Mouse (Mus musculus): Measurements from ENCODE around the gene Cops7b.

Gene Cops7b

DNA sequence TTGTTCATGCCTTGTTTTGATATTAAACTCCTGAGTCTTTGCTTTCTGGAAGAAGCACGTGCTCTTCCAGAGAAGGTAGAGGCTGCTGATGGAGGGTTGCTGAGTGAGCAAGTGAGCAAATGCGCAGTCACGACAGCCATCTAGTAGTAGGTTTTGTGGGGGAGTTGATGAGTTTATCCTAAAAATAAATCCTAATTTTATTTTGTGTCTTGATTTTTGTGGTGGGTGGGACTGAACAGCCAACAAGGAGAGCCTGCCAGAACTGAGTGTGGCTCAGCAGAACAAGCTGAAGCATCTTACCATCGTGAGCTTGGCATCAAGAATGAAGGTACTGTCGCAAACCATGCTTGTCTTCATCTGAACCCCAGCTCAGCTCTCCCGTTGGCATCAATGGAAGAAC is 13.8 kb downstream of the Cops7b start:
- no peak for DNase-seq (ENCODE audit: inconsistent age in 2 of 2, low spot score in 1 of 2)

DNA sequence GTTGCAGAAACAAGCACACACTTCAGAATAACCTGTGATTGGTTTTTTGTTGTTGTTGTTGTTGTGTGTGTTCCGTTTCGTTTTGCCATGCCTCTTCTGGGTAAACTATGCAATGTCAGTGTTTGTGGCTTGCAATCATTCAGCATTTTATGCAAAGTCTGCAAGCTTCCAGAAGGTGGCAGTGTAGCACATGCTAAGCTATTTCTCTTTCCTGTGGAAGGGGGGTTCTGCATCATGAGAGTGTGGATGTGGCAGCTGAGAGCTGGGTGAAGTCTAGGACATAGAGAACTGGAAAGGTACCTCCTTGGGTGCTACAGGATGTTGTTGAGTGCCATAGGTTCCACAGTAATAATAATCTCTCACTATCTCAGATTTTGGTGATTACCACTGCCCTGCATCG is 15.8 kb downstream of the Cops7b start:
- DNase-seq (ENCODE audit: inconsistent age in 2 of 2, low spot score in 1 of 2), result no peak

DNA sequence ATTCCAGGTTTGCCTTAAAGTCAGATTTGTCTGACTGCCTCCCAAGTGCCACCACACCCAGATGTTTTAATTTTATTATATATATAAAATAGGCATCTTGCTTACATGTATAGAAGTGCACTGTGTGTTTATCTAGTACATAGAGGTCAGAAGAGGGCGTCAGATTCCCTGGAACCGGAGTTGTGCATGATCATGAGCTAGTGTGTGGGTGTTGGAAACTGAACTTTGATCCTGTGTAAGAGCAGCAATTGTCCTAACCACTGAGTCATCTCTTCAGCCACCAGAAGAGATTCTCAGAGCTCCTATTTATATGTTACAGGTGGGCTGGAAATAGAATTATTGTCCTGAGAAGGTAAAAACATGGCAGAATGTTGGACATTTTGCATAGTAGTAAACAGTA is 17.4 kb downstream of the Cops7b start:
- DNase-seq (ENCODE audit: inconsistent age in 2 of 2, low spot score in 1 of 2), result no peak

DNA sequence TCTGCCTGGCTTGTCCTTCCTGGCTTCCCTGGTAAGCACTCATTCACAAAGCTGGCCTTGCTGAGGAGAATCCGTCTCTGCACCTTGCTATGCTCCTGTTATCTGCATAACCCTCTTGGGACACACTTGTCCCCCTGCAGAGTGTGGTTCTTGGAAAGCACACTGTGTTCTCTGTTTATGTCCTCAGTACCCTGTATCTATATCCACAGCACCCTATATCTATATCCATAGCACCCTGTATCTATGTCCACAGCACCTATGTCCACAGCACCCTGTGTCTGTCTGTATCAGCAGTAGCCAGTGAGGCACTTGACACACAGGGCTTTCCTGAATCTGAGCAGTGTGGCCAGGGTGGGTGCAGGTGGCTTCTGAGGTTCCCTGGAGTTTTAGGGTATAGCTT is 28.2 kb downstream of the Cops7b start:
- no peak for DNase-seq (ENCODE audit: inconsistent age in 2 of 2, low spot score in 1 of 2)

DNA sequence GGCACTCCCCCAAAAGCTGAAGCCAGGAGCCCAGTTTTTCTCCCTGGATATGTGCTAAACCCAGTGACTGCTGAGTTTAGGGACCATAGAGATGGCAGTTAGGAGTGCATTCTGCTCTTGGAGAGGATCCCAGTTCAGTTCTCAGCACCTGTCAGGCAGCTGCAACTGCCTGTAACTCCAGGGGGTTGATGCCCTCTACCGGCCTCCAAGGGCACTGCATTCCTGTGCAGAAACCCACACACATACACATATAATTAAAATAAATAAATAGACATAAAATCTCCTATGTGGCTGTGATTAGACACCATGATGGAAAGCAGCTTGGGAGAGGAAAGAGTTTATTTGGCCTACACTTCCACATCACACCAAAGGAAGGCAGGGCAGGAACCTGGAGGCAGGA is 29.4 kb downstream of the Cops7b start:
- DNase-seq (ENCODE audit: inconsistent age in 2 of 2, low spot score in 1 of 2), result no peak

DNA sequence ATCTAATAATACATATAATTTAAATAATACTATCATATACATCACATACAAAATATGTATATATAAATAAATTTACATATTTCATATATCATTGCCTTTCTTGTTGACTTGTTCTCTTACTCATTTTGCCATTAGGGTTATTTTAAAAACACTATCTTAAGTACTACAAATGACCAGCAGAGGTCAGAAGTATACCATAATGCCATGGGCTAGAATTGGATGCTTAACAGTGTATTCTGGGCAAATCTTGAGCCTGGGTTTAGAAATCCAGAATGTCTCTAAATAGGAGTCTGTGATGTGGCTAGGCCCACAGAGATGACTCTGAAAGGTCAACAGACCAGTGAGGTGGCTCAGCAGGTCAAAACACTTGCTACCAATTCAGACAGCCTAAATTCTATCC is 31.6 kb downstream of the Cops7b start:
- DNase-seq (ENCODE audit: inconsistent age in 2 of 2, low spot score in 1 of 2), result peak in 1 of 2 experiments; percentile 52

DNA sequence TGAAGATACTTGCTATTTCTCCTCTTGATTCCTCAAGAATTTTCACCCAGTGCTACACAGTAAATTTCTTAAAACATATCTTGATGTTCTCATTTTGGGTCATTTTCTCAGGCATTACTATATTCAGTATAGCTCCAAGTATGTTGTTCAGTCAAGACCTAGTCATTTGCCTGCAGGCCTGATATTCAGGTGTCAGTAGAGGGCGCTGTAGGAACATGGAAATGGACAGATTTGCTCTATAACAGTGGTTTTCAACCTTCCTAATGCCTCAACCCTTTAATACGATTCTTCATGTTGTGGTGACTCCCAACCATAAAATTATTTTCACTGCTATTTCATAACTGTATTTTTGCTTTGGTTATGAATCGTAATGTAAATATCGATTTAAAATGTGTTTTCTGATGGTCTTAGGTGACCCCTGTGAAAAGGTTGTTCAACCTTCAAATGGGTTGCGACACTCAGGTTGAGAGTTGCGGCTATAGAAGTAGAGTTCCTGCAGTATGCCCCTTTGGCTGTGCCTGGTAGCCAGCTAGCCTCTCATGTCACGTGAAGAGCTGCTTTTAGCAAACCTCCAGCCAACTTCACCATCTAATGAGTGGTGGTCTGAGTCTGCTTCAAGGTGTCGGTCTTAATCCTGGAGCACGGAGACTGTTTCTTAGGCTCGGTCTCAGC is 35.9 kb downstream of the Cops7b start:
- peak; percentile 64 to 94 for DNase-seq (ENCODE audit: inconsistent age in 2 of 2, low spot score in 1 of 2)

DNA sequence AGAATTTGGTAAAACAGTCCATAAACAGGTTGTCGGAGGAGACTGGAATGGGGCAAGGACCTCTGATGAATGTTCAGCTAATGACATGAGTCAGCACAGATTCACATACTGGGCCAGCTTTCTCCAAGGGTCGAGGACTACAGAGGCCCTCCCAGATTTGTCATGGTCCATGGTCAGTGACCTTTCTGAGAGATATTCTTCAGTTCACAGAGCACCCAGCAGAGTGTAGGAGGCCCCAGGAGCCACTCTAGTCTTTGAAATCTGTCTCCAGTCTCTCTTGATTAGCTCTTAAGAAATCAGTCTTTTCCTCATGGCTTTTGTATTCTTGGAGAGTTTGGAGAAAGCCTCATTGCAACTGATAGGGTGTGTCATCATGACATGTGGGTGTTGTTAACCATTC is 39.6 kb downstream of the Cops7b start:
- peak; percentile 71 to 86 for DNase-seq (ENCODE audit: inconsistent age in 2 of 2, low spot score in 1 of 2)

DNA sequence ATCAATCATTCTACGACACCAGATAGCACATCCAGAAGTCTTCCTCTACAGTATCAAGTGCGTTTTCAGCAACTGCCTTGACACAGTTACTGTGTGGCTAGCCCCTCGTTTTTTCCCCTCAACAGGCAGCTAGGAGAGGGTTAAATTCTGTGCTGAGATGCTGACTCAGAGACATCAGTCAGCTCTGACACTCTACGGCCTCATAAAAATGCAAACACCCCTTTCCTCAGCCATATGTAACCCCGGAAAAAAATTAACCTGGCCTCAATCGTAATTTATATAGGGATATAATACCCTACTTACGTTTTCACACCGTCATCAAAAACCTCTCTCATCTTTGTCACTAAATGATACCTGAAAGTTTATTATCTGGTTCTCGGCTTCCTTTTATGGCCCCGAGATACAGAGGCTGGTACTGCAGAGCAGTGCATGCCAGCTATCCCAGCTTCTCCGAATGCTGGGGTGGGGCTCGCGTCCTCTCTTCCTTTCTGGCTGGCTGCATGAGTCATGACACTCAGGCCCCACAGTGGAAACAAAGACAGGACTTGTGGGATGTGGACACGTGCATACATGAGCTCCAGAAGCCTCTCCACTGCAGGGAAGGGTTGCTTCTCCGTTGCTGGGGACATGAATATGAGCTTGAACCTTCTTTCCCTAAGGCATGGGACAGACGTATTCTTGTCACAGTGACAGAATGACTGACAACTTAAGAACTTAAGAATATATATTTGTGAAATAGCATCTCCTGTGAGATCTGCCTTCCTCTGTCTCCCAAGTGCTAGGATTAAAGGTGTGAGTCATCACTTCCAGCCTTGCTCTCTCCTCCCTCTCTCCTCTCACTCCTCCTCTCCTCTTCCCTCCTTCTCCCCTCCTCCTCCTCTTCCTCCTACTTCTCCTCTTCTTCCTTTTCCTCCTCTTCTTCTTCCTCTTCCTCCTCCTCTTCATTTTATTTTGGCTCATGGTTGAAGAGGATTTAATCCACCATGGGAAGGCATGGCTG is 40.6 kb downstream of the Cops7b start:
- DNase-seq (ENCODE audit: inconsistent age in 2 of 2, low spot score in 1 of 2), result peak; percentile 48 to 73

DNA sequence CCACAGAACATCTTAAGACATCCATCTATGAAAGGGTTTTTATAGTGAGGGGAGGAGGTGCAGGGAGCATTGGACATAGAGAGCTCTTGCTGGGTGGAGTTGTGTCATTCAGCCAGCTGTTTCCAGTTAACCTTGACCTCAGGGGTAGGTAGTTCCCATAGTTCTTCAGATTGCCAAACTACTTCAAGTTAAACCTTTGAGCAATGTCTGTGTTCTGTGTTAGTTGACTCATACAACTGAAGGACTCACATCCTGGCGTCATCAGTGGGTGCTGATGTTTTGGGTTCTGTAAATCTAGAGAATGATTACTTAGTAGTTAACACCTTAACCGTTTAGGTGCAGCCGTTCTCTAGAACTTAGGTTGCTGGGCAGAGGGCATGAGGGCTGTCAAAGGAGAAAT is 45.6 kb downstream of the Cops7b start:
- DNase-seq (ENCODE audit: inconsistent age in 2 of 2, low spot score in 1 of 2), result peak; percentile 58 to 85

DNA sequence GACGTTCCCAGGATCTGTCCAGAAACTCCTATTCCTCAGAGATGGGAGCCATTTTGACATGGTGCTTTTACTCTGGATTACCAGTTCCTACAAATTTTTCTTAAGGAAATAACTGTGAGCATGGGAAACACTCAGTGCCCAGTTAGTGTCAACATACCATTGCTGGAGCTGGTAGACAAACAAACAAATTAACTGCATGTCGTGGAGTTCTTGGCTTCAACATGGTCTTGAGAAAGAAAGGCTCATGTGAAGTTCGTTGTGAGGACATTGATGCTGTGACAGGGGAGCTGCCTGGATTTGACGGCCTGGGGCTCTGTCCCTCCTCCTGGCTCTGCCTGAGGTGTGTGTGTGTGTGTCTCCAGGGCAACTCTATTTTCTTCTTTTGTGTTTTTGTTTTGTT is 47.2 kb downstream of the Cops7b start:
- DNase-seq (ENCODE audit: inconsistent age in 2 of 2, low spot score in 1 of 2), result no peak

DNA sequence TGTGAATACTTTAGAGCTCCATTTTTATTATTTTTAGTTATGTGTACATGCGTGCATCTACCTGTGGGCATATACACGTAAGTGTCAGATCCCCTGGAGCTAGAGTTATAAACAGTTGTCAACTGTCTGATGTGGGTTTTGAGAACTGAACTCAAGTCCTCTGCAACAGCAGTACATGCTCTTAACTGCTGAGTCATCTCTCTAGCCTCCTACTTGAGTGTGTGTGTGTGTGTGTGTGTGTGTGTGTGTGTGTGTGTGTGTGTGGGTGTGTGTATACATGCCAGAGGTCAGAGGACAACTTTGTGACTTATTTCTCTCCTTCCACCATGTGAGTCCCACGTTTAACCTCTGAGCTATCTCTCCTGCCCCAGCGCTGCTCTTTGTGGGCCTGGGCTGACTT is 47.8 kb downstream of the Cops7b start:
- DNase-seq (ENCODE audit: inconsistent age in 2 of 2, low spot score in 1 of 2), result no peak

DNA sequence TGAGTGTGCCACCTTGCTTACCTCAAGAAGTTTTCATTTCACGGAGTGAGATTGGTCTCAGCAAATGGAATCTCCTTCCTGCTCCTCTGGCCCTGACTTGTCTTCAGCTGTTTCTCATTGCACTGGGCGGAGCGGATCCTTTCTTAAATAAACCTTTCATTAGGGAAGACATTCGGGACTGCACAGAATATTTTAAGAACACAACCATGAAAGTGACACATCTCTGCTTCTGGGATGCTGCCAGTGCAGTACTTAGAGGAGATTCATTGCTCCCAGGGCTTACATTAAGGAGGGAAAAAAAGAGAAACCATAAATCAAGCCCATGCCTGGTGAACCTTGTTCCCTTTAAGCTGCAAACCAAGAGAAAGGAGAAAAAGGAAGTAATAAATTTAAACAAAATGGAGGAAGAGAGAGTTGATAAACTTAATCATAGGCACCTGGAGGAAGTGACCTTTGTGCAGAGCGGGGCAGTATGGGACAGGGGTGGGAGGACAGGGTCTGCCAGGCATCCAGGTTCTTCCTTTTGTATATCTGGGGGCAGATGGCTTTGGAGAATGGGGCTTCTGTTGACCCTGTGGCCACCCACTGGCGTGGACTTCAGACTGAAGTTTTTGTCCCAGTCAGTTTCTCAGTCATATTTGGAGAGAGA is 50.2 kb downstream of the Cops7b start:
- no peak for DNase-seq (ENCODE audit: inconsistent age in 2 of 2, low spot score in 1 of 2)

DNA sequence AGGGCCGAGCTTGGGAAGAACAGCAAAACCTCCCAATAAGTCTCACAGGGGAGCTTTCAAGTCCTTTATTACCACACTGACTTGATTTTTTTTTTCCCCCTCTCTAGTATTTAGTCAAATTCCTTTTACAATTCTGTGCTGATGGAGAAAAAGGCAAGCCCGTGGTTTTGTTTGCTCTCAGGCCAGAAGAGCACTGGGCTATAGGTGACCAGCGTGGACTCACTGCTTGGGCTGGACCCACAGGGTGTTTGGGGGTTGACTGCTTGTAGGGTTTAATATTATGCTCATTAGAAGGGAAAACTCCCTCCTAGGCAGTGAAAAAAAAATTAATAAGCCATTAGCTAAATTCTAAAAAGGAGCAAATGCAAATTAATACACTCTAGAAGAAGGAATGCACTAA is 50.7 kb downstream of the Cops7b start:
- DNase-seq (ENCODE audit: inconsistent age in 2 of 2, low spot score in 1 of 2), result no peak

DNA sequence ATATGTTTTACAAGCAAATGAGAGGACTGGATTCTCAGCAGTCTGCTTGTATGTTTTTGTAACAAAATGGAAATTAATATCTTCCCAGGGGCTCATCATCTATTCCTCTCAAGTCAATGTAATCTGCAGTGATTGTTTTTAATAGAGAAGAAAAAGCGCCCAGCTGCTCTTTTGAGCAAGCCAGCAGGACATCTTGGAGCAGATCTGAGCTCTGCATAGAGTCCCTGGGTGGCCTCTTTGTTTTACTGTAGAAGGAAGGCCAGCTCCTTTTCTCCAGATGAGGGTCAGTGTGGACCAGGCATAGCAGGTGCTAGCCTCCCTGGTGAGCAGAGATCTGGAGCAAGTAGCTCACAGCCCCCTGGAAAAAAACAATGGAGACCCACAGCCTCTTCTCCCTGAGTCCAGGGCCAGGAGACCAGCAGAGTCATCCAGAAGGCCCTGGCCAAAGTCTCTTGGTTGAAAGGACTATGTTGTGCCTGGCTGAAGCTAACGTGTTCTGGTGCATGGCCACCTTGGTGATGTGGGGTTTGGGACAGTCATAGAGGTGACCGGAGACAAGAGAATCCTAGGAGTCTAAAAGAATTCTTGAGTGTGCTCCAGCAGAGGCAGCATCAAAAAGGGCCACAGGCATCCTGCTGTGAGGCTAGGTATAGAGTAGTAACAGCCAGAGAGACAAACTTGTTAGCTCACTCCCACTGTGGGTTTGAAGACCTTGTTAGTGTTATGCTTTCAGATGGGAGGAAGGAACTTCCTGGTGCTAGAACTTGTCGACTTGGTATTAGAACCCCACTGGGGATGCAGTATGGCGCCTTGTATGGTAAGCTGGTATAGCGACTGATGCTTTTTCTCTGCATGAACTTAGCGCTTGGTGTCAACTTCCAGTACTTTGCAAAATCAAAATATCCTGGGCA is 51.4 kb downstream of the Cops7b start:
- DNase-seq (ENCODE audit: inconsistent age in 2 of 2, low spot score in 1 of 2), result no peak

DNA sequence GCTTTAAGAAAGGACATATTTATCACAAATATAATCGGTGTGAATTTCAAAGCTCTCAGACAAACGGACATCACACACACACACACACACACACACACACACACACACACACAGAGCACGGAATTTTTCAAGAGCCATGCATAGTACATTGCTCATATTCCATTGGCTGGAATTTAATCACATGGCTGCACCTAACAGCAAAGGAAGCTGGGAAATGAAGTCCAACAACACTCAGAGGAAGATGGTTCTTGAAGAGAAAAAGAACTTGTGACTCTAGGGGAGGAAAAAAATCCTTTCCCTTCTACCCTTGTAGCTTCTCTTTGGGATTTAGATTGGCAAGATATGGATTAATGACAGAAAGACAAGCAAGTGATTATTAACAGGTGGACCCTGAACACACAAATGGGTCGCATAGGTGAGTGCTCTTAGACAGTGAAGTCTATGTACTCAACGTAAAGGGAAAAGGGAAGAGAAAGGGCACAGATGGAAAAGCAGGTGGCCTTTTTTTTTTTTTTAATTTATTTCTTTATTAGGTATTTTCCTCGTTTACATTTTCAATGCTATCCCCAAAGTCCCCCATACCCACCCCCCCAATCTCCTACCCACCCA is 52.2 kb downstream of the Cops7b start:
- DNase-seq (ENCODE audit: inconsistent age in 2 of 2, low spot score in 1 of 2), result peak in 1 of 2 experiments; percentile 53

DNA sequence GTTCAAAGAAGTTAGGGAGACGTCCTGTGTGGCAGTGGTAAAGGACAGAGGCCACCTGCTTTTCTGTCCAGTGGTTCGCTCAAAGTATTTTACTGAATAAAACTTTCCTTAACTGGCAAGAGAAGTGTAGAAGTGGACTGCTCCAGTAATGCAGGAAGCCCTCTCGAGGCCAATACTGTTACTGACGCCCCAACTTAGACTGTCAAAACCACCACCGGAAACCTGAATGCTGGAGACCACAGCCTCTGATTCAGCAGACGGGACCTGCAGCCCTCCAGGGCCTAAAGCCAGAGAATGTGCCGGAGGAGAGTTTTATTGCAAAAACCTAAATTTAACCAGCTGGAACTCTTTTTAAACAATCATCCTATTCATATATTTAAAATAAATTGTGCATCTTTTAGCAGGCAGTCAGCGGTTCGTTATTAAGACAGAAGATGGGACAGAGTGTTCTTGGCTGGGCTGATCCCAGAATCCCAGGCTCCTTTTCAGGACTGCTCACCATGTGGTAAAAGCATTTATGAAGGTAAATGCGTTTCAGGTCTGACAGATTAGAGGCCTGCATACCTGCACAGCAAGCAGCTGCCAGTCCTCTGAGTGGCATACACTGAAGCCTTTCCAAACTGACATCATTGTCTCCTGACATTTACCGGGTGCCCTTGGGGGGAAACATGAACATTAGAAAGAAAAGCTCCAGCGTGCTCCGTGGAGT is 60.6 kb downstream of the Cops7b start:
- no peak for DNase-seq (ENCODE audit: inconsistent age in 2 of 2, low spot score in 1 of 2)

DNA sequence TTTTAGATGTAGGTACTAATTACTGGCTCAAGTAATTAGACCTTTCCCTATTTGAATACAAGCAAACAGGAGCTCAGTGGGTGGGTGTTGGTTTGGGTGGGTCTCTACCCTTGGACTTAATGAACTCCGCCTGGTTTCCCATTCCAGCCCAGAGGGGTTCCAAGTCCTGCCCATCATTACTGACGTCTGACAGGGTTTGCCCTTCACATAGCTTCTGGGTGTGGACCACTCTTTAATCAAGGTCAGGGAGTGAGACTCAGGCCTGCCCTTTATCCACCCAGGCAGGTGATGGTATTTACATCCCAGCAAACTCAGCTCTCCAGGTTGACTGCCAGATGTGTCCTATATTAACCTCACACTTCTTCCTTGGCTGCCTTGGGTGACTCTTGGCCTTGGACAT is 64.8 kb downstream of the Cops7b start:
- DNase-seq (ENCODE audit: inconsistent age in 2 of 2, low spot score in 1 of 2), result no peak

DNA sequence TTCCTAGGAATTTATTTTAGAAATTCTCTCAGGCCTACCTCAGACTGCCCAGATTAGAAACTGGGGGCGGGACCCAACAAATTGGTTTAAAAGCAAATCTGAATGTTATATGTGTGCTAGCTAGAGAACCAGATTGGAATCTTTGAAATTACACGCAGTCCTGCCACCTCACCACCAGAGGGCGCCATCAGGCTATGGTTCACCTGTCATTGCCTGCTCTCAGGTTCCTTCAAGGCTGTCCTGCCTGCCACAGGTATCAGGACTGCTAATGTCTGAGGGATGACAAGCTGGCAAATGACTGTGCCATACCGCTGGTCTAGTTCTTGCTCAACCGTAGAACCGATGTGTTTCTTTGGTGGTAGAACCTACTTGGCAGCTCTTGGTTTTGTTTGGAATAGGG is 67.6 kb downstream of the Cops7b start:
- DNase-seq (ENCODE audit: inconsistent age in 2 of 2, low spot score in 1 of 2), result peak; percentile 52 to 85

DNA sequence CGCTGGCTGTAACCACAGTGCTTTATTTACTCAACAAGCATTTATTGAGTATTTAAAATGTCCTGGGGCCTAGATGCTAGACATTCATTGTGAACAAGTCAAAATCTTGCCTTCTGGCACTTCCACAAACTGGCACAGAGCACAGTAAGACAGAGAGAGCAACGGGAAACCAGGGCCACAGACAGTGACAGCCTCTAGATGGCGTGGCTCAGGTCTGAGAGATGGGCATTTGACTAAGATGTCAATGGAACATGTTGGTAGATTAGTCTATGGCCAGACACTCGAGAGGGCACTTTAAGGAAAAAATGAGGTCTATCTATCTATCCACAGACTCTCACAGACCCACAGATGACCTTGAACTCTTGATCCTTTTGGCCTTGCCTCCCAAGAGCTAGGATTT is 70.0 kb downstream of the Cops7b start:
- DNase-seq (ENCODE audit: inconsistent age in 2 of 2, low spot score in 1 of 2), result peak in 1 of 2 experiments; percentile 51
